Mouse (Mus musculus): Measurements from ENCODE around the gene Atrip. TPM values are rescaled to one million over a fixed set of nuclear protein-coding genes. Genes with fewer than 3 reads are reported as not detected.

Atrip gene
- 10 to 100 TPM; 28.0 to 28.3 TPM for total RNA-seq (2021)
- long read RNA-seq, experiment 1, transcript Atrip-201 (13 exons, 2,572 nt), result major isoform, 37 of 59 reads
- long read RNA-seq, experiment 1, partial matches to known transcripts, result 4 of 59 reads
- long read RNA-seq, experiment 1, other reads (novel, unspliced or antisense), result 18 of 59 reads
- long read RNA-seq, experiment 2, transcript Atrip-201 (13 exons, 2,572 nt), result major isoform, 5 of 26 reads
- long read RNA-seq, experiment 2, partial matches to known transcripts, result 4 of 26 reads
- long read RNA-seq, experiment 2, other reads (novel, unspliced or antisense), result 17 of 26 reads

- Histone ChIP-seq H3K4me3 (peak within 1 kb of the TSS; percentile 80), H3K27ac (peak within 1 kb of the TSS; percentile 85)
- DNase-seq (ENCODE audit: extremely low spot score in 1 of 2, low spot score in 2 of 2), result peak; percentile 93 to 96
- TF ChIP-seq CTCF (IDR thresholded peaks at IDR 0.05), result no peak
- intact Hi-C loops (cut with DNase I), result no loop called here
Observed at GRCm38 (mm10) chr9:109073661-109074573, at the start of gene Atrip. Gene Atrip (minus strand): TSS chr9:109074124.

- H3K27ac ChIP-seq, result no peak overlapping the region
- no peak for DNase-seq (ENCODE audit: extremely low spot score in 1 of 2, low spot score in 2 of 2)
- no peak overlapping the region for H3K4me3 ChIP-seq
- no peak for TF ChIP-seq CTCF (IDR thresholded peaks at IDR 0.05)
- intact Hi-C loops (cut with DNase I), result loop anchor here (2.0 to 10.0 kb wide), 3 partner anchors 122 to 742 kb away; partner anchors contain the start of gene Nme6
Observed at GRCm38 (mm10) chr9:109123266-109123665, 49.3 kb upstream of the Atrip start.

DNA sequence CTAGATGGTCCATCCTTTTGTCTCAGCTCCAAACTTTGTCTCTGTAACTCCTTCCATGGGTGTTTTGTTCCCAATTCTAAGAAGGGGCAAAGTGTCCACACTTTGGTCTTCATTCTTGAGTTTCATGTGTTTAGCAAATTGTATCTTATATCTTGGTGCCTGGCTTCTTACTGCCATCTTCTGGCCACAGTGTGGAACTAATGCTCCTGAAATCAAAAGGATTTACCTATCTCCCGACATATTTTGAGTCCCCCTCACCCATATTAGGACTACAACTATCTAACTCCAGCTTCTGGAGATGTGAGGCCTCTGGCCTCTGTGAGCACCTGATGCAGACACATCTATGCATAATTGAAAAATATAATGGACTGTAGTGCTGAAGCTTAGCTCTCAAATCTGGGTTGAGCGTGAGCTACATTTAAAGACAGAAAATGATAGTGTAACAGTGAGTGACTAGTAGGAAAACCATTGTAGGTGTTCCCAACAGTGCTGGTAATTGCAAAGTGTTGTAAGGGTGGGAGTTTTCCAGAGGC is 48.7 kb upstream of the Atrip start:
- intact Hi-C loops (cut with DNase I), result loop anchor here (1.0 to 10.0 kb wide), 4 partner anchors 34 to 742 kb away; partner anchors contain the start of gene Nme6
- peak; percentile 72 for TF ChIP-seq CTCF (IDR thresholded peaks at IDR 0.05)

GRCm38 (mm10) chr9:109120956-109121355 is 47.0 kb upstream of the Atrip start:
- no peak overlapping the region for H3K27ac ChIP-seq
- intact Hi-C loops (cut with DNase I), result loop anchor here (10.0 kb wide), 2 partner anchors 714 to 744 kb away; partner anchors contain the start of gene Nme6
- no peak for TF ChIP-seq CTCF (IDR thresholded peaks at IDR 0.05)
- no peak overlapping the region for H3K4me3 ChIP-seq
- no peak for DNase-seq (ENCODE audit: extremely low spot score in 1 of 2, low spot score in 2 of 2)

More for the DNA sequence above, 48.7 kb upstream of the Atrip start:
- Histone ChIP-seq H3K27ac (no peak overlapping the region), H3K4me3 (no peak overlapping the region)
- no peak for DNase-seq (ENCODE audit: extremely low spot score in 1 of 2, low spot score in 2 of 2)

DNA sequence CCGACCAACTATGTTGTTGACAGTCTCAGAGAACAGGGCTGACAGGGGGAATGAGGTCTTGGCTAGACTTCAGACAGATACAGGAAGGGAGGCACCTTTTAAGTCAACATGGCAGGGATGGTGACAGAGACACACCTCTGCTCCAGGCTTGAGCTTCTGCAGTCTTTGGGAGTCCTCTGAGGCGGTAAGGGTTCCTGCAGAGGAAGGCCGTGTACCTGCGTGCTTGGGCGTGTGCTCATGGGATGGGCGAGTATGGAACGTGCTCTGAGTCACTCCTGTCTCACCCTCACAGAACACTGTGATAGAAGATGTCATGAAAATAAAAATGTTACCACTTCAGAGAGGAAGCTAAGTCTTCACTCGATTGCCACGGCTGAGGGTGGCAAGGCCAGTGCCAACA is 45.6 kb upstream of the Atrip start:
- no peak for DNase-seq (ENCODE audit: extremely low spot score in 1 of 2, low spot score in 2 of 2)
- H3K4me3 ChIP-seq, result no peak overlapping the region
- intact Hi-C loops (cut with DNase I), result no loop called here
- H3K27ac ChIP-seq, result no peak overlapping the region
- TF ChIP-seq CTCF (IDR thresholded peaks at IDR 0.05), result no peak

DNA sequence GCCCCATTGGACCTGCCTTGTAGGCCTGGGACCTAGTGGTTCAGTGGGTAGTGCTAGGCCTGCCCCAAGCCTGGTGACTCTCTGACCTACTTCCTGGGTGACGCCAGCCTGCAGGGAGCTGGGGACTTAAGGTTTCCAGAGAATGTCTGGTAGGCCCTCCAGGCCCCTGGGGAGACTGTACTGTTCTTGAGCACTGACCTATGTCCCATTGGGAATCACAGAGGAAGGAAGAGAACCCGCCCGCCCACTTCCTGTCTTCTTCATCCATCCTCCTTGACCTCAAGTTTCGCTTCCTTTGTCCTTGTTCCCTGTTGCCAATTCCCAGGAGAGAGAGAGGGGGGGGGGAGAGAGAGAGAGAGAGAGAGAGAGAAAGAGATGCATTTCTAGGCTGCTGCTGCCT is 44.2 kb upstream of the Atrip start:
- intact Hi-C loops (cut with DNase I), result no loop called here
- no peak overlapping the region for H3K27ac ChIP-seq
- TF ChIP-seq CTCF (IDR thresholded peaks at IDR 0.05), result no peak
- no peak overlapping the region for H3K4me3 ChIP-seq
- no peak for DNase-seq (ENCODE audit: extremely low spot score in 1 of 2, low spot score in 2 of 2)

GRCm38 (mm10) chr9:109116205-109116604 is 42.3 kb upstream of the Atrip start:
- no peak for DNase-seq (ENCODE audit: extremely low spot score in 1 of 2, low spot score in 2 of 2)
- TF ChIP-seq CTCF (IDR thresholded peaks at IDR 0.05), result no peak
- Histone ChIP-seq H3K4me3 (no peak overlapping the region), H3K27ac (no peak overlapping the region)
- intact Hi-C loops (cut with DNase I), result no loop called here

- Histone ChIP-seq H3K27ac (no peak overlapping the region), H3K4me3 (no peak overlapping the region)
- no peak for TF ChIP-seq CTCF (IDR thresholded peaks at IDR 0.05)
- intact Hi-C loops (cut with DNase I), result no loop called here
- no peak for DNase-seq (ENCODE audit: extremely low spot score in 1 of 2, low spot score in 2 of 2)
Observed at GRCm38 (mm10) chr9:109114871-109115270, 40.9 kb upstream of the Atrip start.

DNA sequence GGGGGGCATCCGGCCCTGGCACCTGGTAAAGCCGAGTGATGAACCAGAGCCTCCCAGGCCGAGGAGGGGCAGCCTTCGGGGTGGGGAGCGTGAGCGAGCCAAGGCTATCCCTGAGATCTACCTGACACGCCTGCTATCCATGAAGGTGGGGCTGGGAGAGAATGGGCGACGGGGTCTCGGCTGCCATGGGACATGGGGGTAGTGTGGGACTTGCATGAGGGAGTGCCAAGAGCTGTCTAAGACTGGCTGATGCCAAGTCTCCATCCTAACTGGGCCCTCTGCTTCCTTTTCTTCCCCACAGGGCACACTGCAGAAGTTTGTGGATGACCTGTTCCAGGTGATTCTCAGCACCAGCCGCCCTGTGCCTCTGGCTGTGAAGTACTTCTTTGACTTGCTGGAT is 40.4 kb upstream of the Atrip start:
- TF ChIP-seq CTCF (IDR thresholded peaks at IDR 0.05), result no peak
- DNase-seq (ENCODE audit: extremely low spot score in 1 of 2, low spot score in 2 of 2), result no peak
- H3K4me3 ChIP-seq, result no peak overlapping the region
- H3K27ac ChIP-seq, result no peak overlapping the region
- intact Hi-C loops (cut with DNase I), result no loop called here

DNA sequence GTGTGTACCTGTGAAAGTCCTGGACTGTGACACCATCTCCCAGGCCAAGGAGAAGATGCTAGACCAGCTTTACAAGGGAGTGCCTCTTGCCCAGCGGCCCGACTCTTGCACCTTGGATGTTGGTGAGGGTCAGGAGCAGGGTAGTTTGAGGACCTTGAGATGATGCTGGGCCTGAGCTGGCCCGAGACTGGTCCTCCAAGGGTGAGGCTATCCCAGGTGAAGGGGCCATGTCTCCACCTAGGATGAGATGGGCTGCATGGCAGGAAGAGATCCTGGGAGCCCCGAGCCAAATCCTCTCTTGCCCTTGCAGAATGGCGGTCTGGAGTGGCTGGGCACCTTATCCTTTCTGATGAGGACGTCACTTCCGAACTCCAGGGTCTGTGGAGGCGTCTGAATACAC is 39.4 kb upstream of the Atrip start:
- Histone ChIP-seq H3K27ac (no peak overlapping the region), H3K4me3 (no peak overlapping the region)
- DNase-seq (ENCODE audit: extremely low spot score in 1 of 2, low spot score in 2 of 2), result no peak
- intact Hi-C loops (cut with DNase I), result no loop called here
- no peak for TF ChIP-seq CTCF (IDR thresholded peaks at IDR 0.05)

DNA sequence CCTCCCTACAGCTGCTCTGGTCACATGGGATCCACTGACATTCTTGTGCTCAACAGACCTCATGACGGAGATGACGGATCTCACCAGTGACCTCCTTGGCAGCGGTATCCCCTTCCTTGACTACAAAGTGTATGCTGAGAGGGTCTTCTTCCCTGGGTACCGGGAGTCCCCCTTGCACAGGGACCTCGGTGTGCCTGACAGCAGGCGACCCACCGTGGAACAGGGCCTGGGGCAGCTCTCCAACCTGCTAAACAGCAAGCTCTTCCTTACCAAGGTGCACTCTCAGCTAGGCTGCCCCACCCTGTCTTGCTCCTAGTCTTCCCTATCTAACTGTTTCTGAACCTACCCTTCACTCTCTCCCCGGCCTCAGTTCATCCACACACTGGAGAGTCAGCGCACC is 37.7 kb upstream of the Atrip start:
- no peak for DNase-seq (ENCODE audit: extremely low spot score in 1 of 2, low spot score in 2 of 2)
- intact Hi-C loops (cut with DNase I), result no loop called here

GRCm38 (mm10) chr9:109111101-109111500 is 37.2 kb upstream of the Atrip start:
- no peak for DNase-seq (ENCODE audit: extremely low spot score in 1 of 2, low spot score in 2 of 2)
- Histone ChIP-seq H3K27ac (no peak overlapping the region), H3K4me3 (no peak overlapping the region)
- no peak for TF ChIP-seq CTCF (IDR thresholded peaks at IDR 0.05)
- intact Hi-C loops (cut with DNase I), result no loop called here

More for the DNA sequence above, 37.7 kb upstream of the Atrip start:
- no peak overlapping the region for H3K27ac ChIP-seq
- H3K4me3 ChIP-seq, result no peak overlapping the region
- TF ChIP-seq CTCF (IDR thresholded peaks at IDR 0.05), result no peak

All from left cerebral cortex, adult 2 months (tissue).